Mouse (Mus musculus) lung, embryonic 15.5 days (tissue): ENCODE data around the gene Ppm1m. TPM values are rescaled to one million over a fixed set of nuclear protein-coding genes. Genes with fewer than 3 reads are reported as not detected.

Experiments used
- ATAC-seq: fragments of 200-750 bp; cut with Nextera tagmentation; 2 replicates; pipeline ENCODE4 v1.8.0; 2017; ENCODE audit warnings: moderate number of reproducible peaks, borderline replicate concordance; ENCODE audit not compliant: low FRiP score, low TSS enrichment; ENCODE audit errors: extremely low read depth
- H3K27ac ChIP-seq: fragments of 300-500 bp; sonication (generic); 2 replicates; pipeline ENCODE4 v1.5.1; 2015; ENCODE audit warnings: moderate library complexity, mild to moderate bottlenecking, inconsistent platforms
- H3K27me3 ChIP-seq: fragments of 300-500 bp; sonication (generic); 2 replicates; pipeline ENCODE4 v1.6.1; 2015; ENCODE audit warnings: inconsistent platforms
- H3K36me3 ChIP-seq: fragments of 300-500 bp; sonication (generic); 2 replicates; pipeline ENCODE4 v1.6.1; 2015; ENCODE audit warnings: inconsistent platforms
- H3K4me1 ChIP-seq: fragments of 300-500 bp; sonication (generic); 2 replicates; pipeline ENCODE4 v1.6.1; 2015; ENCODE audit warnings: inconsistent platforms
- H3K4me2 ChIP-seq: fragments of 300-500 bp; sonication (generic); 2 replicates; pipeline ENCODE4 v1.6.1; 2015; ENCODE audit warnings: inconsistent platforms, mild to moderate bottlenecking, moderate library complexity
- H3K4me3 ChIP-seq: fragments of 300-500 bp; sonication (generic); 2 replicates; pipeline ENCODE4 v1.5.1; 2015; ENCODE audit warnings: mild to moderate bottlenecking, inconsistent platforms
- H3K9ac ChIP-seq: fragments of 300-500 bp; sonication (generic); 2 replicates; pipeline ENCODE4 v1.6.1; 2015; ENCODE audit warnings: inconsistent platforms
- H3K9me3 ChIP-seq: fragments of 300-500 bp; sonication (generic); 2 replicates; pipeline ENCODE4 v1.6.1; 2016; ENCODE audit warnings: inconsistent platforms
- WGBS: fragments of 180-500 bp; shearing (Covaris S2); methylation state at CpG from one replicate; pipeline ENCODE4 v1.1.7; 2015; 5-methylcytosine and 5-hydroxymethylcytosine counted together
- microRNA counts: library from miRNA; unstranded; fragments of <30 nt; microRNA quantifications from one replicate; lab custom pipeline; 2016
- microRNA-seq: library from miRNA; unstranded; fragments of <30 nt; microRNA quantifications from one replicate; pipeline ENCODE4, GENCODE M21; 2016
- polyA plus RNA-seq: library from polyadenylated mRNA; unstranded; fragments of >200 nt; fragmentation: Nextera tagmentation; extraction: Ambion mirVana; gene quantifications from 2 replicates; pipeline ENCODE4 v1.2.1, GENCODE M21; 2015

The Ppm1m gene
- polyA plus RNA-seq, 1 experiment from 2014 or later = 62.8 TPM

GRCm38 (mm10) chr9:106148541-106149398 lies 50.8 kb downstream of the Ppm1m start:
- H3K4me2 ChIP-seq = peak overlapping the region; percentile 60
- 1% methylated on average over 36 of the region's 36 CpGs for WGBS
- H3K36me3 ChIP-seq = no peaks in the 10 kb centered on the region
- 0 out of 2 replicates have a peak overlapping the region, but pooled peaks have one; percentile 13 for H3K9ac ChIP-seq
- no peaks in the 10 kb centered on the region for H3K9me3 ChIP-seq
- H3K4me3 ChIP-seq = peak overlapping the region; percentile 27
- H3K27ac ChIP-seq = no peak overlapping the region
- peaks cover 12% of the 10 kb centered on the region for H3K4me1 ChIP-seq
- ATAC-seq = peak; percentile 43
- peaks cover 54% of the 10 kb centered on the region for H3K27me3 ChIP-seq

GRCm38 (mm10) chr9:106147851-106148431 lies 51.6 kb downstream of the Ppm1m start:
- Histone ChIP-seq H3K4me1 (peaks cover 12% of the 10 kb centered on the region), H3K9ac (no peak overlapping the region), H3K9me3 (no peaks in the 10 kb centered on the region), H3K4me2 (peak overlapping the region; percentile 60; the same call in 1 of the 2 replicates), H3K4me3 (peak overlapping the region; percentile 27), H3K36me3 (no peaks in the 10 kb centered on the region), H3K27me3 (peaks cover 54% of the 10 kb centered on the region), H3K27ac (no peak overlapping the region)
- WGBS = 2% methylated on average over 10 of the region's 10 CpGs
- no peak for ATAC-seq

GRCm38 (mm10) chr9:106147281-106147680 lies 52.3 kb downstream of the Ppm1m start:
- no peak overlapping the region for H3K9ac ChIP-seq
- no peaks in the 10 kb centered on the region for H3K36me3 ChIP-seq
- WGBS = 20% methylated on average over 5 of the region's 5 CpGs
- peaks cover 12% of the 10 kb centered on the region for H3K4me1 ChIP-seq
- no peak overlapping the region for H3K4me3 ChIP-seq
- no peak overlapping the region for H3K4me2 ChIP-seq
- H3K27me3 ChIP-seq = peaks cover 53% of the 10 kb centered on the region
- H3K27ac ChIP-seq = no peak overlapping the region
- ATAC-seq = no peak
- no peaks in the 10 kb centered on the region for H3K9me3 ChIP-seq

DNA sequence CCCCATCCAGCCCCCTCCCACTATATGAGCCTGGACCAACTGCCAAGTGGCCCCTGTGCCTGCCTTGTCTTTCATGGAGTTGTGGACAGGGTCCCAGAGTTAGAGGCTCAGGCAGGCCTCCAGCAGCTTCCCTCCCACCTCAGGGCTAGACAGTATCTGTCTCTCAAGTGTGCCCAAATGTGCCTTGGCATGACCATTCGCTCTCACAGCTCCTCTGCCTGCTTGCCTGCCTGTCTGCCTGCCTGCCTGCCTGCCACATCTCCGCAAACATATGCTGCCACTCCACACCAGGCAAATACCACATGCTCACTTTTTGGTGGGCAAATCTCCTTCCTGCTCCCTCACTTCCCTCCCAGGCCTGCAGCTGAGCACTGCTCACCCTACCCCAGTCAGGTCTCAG lies 54.0 kb downstream of the Ppm1m start:
- 72% methylated on average over 2 of the region's 2 CpGs for WGBS
- Histone ChIP-seq H3K4me3 (no peak overlapping the region), H3K9ac (no peak overlapping the region), H3K27me3 (peaks cover 42% of the 10 kb centered on the region), H3K9me3 (no peaks in the 10 kb centered on the region), H3K4me2 (no peak overlapping the region), H3K36me3 (no peaks in the 10 kb centered on the region), H3K4me1 (peaks cover 12% of the 10 kb centered on the region), H3K27ac (no peak overlapping the region)
- no peak for ATAC-seq

MicroRNAs within 50 kb of the gene (microRNA counts, 519-probe panel; counts per million panel counts)
- 4,234 counts per million, percentile 98 among the panel's probes with 10 or more counts for microRNA mmu-let-7g (lab: Ali Mortazavi, UCI)

Small RNAs within 50 kb of the gene (microRNA-seq; reads per million reads assigned to microRNA genes)
- gene Mir135a-1 = 3.0 reads per million, percentile 12 among the genes with 10 or more reads in this experiment
- 82,822 reads per million, percentile 100 among the genes with 10 or more reads in this experiment for gene Mirlet7g

Other genes with a start within 250 kb of the Ppm1m start
- gene Col6a5, start 239.1 kb downstream of the Ppm1m start, polyA plus RNA-seq = 0.26 and 0.29 TPM in 2 replicates
- 1.6 and 1.7 TPM in 2 replicates for gene Col6a4, start 103.0 kb downstream of the Ppm1m start, polyA plus RNA-seq
- 1.4 and 1.7 TPM in 2 replicates for gene Glyctk, start 41.6 kb downstream of the Ppm1m start, polyA plus RNA-seq
- 22.3 and 24.0 TPM in 2 replicates for gene Wdr82, start 28.8 kb downstream of the Ppm1m start, polyA plus RNA-seq
- 73.7 and 76.4 TPM in 2 replicates for gene Twf2, start 3.4 kb upstream of the Ppm1m start, polyA plus RNA-seq
- 0.06 TPM in 1 of 2 replicates, not detected in the other for gene Tlr9, start 22.9 kb upstream of the Ppm1m start, polyA plus RNA-seq
- gene Alas1, start 48.9 kb upstream of the Ppm1m start, polyA plus RNA-seq = 124 and 132 TPM in 2 replicates
- gene Poc1a, start 81.3 kb upstream of the Ppm1m start, polyA plus RNA-seq = 29.5 and 32.0 TPM in 2 replicates
- gene Dusp7, start 168.9 kb upstream of the Ppm1m start, polyA plus RNA-seq = 16.5 and 17.5 TPM in 2 replicates
- gene Rpl29, start 229.7 kb upstream of the Ppm1m start, polyA plus RNA-seq = 988 and 1,033 TPM in 2 replicates
- 31.6 and 32.6 TPM in 2 replicates for gene Acy1, start 238.6 kb upstream of the Ppm1m start, polyA plus RNA-seq
- gene Abhd14b, start 247.7 kb upstream of the Ppm1m start, polyA plus RNA-seq = 12.8 and 15.3 TPM in 2 replicates
- gene Abhd14a, start 247.9 kb upstream of the Ppm1m start, polyA plus RNA-seq = 52.5 and 53.2 TPM in 2 replicates